Mouse (Mus musculus): Measurements from ENCODE around the gene Gm10428.

Gm10428 gene

GRCm38 (mm10) chr11:62788935-62789616, 36.2 kb downstream of the Gm10428 start, which contains the start of gene Zfp286:
Gene Zfp286 (minus strand): TSS chr11:62789462.
- peak; percentile 96 for DNase-seq (ENCODE audit: low read depth, low spot score)

GRCm38 (mm10) chr11:62789617-62789936, 36.7 kb downstream of the Gm10428 start:
- no peak for DNase-seq (ENCODE audit: low read depth, low spot score)
